Mouse (Mus musculus) embryonic fibroblast, embryonic 13.5 days (primary cell): ENCODE results near the gene Rab37. TPM values are rescaled to one million over a fixed set of nuclear protein-coding genes. Genes with fewer than 3 reads are reported as not detected.
A peak's percentile ranks its signal among the peaks of the same experiment; 100 is the strongest.

Source experiments
- H3K27ac ChIP-seq: 2 replicates; pipeline ENCODE4 v1.5.1; 2012; ENCODE audit warnings: low read length, control low read depth, inconsistent platforms; ENCODE audit not compliant: insufficient read depth
- H3K4me1 ChIP-seq: 2 replicates; pipeline ENCODE4 v1.6.1; 2011; ENCODE audit warnings: low read length; ENCODE audit not compliant: control insufficient read depth, insufficient read depth
- H3K4me3 ChIP-seq: 2 replicates; pipeline ENCODE4 v1.5.1; 2011; ENCODE audit warnings: mild to moderate bottlenecking, control low read depth, low read length; ENCODE audit not compliant: insufficient read depth
- CTCF ChIP-seq: IDR thresholded peaks from 2 replicates; pipeline ENCODE4 v1.5.1; 2011; ENCODE audit warnings: mild to moderate bottlenecking, control low read depth, low read length, moderate library complexity, borderline replicate concordance; ENCODE audit not compliant: insufficient read depth
- POLR2A ChIP-seq: IDR thresholded peaks from 2 replicates; pipeline ENCODE4 v1.6.1; 2011; ENCODE audit warnings: low read depth, mild to moderate bottlenecking, control low read depth, low read length, moderate library complexity
- polyA plus RNA-seq: library from polyadenylated mRNA; stranded (reverse); fragments of >200 nt; gene quantifications from 2 replicates; pipeline ENCODE4 v1.2.4, GENCODE M21; 2011; ENCODE audit warnings: low read depth; ENCODE audit not compliant: missing spikeins, insufficient read length

Gene Rab37
- polyA plus RNA-seq, 1 experiment = 0.32 TPM

DNA sequence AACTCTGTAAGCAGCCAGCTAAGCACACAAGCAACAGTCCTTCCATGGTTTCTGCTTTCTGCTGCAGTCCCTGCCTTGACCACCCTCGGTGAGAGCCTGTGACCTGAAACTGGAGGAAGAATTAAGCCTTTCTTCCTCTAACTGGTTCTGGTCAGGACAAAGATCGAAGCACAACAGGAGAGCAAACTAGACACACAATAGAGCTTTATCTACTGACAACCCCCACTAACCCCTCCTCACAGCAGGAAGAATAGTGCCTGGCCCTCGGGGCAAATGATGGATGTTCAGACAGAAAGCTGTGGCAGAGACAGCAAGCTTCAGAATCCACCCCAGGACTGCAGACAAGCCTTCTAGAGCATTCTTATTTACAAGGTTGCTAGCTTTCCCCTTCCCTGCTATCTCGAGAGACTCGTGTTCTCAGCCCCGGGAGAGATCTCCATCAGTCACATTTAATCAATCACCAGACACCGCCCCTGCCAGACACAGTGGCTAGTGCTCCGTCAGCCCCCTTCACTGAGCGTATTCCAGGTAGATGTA, 20.1 kb upstream of the Rab37 start:
- H3K27ac ChIP-seq = 0 out of 2 replicates have a peak overlapping the region, but pooled peaks have one; percentile 10
- TF ChIP-seq POLR2A (no peak), CTCF (no peak)
- no peak overlapping the region for H3K4me3 ChIP-seq
- no peaks in the 10 kb centered on the region for H3K4me1 ChIP-seq

DNA sequence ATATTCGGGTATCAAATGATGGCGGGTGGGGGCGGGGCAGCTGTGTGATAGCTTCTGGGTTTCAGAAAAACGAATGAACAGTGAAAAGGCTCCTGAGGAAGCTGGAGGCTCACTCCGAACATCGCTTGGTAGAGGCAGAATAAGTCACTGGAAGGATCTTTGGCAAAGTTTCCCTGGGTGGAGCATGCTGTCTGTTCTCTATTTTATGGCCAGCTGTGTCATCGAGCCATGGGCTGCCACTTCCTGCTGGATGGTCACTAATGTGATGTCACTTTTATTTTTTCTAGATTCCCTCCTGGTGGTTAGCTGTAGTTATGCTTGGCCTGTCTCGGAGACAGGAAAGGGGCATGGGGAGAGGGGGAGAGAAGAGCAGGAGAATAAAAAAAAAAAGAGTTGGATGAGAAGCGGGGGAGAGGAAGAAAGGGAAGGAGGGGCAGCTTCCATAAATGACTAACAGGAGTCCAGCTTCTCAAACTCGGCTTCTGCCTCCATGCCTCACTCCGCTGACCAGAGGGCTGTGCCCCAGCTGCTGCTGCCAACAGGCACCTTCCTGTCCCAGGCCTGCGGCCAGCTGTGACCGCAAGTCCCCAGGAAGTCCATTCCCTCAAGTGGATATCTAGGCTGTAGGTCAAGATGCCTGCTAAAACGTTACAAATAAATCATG, 19.5 kb upstream of the Rab37 start:
- no peak overlapping the region for H3K4me3 ChIP-seq
- H3K4me1 ChIP-seq = no peaks in the 10 kb centered on the region
- TF ChIP-seq CTCF = no peak
- TF ChIP-seq POLR2A = no peak
- H3K27ac ChIP-seq = peak overlapping the region; percentile 21

DNA sequence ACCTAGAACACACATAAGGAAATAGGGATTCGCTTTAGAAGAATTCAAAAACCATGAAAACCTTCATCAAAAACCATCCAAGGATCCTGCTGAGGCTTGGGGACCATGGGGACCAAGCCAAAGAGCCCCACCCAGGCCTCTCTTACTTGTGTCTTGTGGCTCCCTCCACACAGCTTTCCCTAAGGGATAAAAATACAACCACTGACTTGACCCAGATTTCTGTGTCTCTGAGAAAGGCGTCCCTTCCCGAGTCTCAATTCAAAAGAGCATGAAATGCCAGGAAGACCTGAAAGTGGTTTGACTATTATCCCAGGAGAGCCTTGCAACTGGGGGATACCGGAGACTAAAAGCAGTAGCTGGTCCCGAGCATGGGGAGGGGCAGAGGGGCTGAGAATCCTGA, 18.2 kb upstream of the Rab37 start:
- TF ChIP-seq POLR2A = no peak
- no peak for TF ChIP-seq CTCF
- Histone ChIP-seq H3K4me3 (no peak overlapping the region), H3K27ac (no peak overlapping the region), H3K4me1 (no peaks in the 10 kb centered on the region)

DNA sequence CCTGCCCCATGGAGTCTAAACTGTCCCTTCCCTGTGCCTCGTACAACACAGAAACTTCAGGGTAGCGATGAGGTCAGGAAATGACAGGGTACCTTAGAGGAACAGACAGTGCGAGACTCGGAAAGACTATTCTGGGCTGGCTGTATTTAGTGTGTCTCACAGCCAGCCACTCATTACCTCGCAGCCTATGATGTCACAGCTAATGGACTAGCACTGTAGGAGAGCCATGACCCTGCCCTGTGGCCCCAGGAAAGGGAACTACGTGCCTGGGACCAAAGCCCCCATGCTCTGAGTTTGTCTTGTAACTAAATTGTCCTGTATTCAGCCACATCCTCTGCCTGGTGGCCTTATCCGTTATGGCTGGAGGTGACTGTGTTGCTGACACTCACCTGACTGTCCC, 15.8 kb upstream of the Rab37 start:
- Histone ChIP-seq H3K4me1 (no peaks in the 10 kb centered on the region), H3K27ac (no peak overlapping the region), H3K4me3 (no peak overlapping the region)
- no peak for TF ChIP-seq CTCF
- TF ChIP-seq POLR2A = no peak

DNA sequence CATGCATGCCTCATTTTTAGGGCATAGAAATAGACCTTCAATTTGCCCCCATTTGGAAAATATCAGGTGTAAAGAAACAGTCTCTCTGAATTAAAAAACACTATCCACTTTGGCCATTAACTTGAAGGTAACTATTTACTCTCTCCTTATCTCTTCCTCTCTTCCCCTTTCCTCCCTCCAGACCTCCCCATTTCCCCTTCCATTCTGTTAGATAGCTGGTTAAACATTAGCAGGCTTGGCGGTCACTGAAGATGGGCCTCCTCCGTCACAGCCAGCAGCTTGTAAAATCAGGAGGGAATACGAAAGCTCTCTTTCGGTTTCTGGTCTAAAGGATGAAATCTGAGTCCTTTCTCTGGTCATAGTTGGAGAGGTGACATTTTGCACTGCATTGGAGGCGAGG, 15.4 kb upstream of the Rab37 start:
- Histone ChIP-seq H3K4me3 (no peak overlapping the region), H3K4me1 (no peaks in the 10 kb centered on the region), H3K27ac (no peak overlapping the region)
- no peak for TF ChIP-seq POLR2A
- no peak for TF ChIP-seq CTCF

DNA sequence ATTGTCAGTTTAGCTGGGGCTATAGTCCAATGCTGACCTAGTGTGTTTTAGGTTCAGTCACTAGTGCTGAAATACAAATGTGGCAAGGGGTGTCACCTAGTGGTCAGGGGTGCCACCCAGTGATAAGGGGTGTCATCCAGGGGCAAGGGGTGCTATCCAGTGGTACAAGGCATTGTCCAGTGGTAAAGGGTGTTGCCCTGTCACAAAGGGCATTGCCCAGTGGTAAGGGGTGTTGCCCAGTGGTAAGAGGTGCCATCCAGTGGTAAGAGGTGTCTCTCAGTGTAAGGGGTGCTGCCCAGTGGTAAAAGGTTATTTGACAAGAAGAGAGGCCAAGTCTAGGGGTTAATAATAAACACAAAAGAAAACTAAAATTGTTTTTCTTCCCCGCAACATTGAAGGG, 13.8 kb upstream of the Rab37 start:
- no peaks in the 10 kb centered on the region for H3K4me1 ChIP-seq
- TF ChIP-seq CTCF (no peak), POLR2A (no peak)
- H3K4me3 ChIP-seq = no peak overlapping the region
- no peak overlapping the region for H3K27ac ChIP-seq

DNA sequence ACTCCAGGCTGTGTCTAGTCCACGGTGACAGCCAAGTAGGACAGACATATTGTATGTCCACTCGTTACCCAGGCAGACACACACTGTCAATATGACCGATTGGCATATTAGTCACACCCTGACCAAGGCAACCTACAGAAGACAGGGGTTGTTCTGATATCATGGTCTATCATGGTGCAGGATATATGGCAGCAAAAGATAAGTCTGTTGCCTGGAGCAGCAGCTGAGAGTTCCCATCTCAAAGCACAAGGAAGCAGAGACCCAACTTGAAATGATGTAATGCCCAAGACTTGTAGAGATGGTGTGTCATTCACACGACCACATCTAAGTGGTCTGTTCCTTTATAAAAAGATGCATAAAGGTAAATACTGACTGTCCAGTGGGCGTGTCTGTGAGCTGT, 12.6 kb upstream of the Rab37 start:
- H3K4me3 ChIP-seq = no peak overlapping the region
- H3K27ac ChIP-seq = no peak overlapping the region
- TF ChIP-seq POLR2A = no peak
- no peak for TF ChIP-seq CTCF
- no peaks in the 10 kb centered on the region for H3K4me1 ChIP-seq

DNA sequence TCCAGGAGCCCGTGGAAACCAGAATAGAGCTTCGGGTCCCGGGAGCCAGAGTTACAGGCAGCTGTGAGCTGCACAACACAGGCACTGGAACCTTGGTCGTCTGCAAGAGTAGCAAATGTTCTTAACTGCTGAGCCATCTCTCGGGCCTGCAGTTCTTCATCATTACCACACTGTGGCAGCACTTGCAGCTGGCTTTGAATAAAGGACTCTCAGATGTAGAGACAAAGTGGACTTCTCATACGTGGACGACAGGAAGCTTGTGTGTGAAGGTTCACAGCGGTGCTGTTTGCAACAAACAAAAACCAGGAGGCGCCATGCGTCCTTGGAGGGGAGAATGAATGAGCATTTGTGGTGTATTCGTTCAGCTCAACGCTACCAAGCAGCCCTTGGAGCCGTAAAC, 10.3 kb upstream of the Rab37 start:
- TF ChIP-seq POLR2A = no peak
- TF ChIP-seq CTCF = peak; percentile 32; the same call in 1 of the 2 replicates
- H3K4me3 ChIP-seq = no peak overlapping the region
- H3K4me1 ChIP-seq = no peaks in the 10 kb centered on the region
- no peak overlapping the region for H3K27ac ChIP-seq

DNA sequence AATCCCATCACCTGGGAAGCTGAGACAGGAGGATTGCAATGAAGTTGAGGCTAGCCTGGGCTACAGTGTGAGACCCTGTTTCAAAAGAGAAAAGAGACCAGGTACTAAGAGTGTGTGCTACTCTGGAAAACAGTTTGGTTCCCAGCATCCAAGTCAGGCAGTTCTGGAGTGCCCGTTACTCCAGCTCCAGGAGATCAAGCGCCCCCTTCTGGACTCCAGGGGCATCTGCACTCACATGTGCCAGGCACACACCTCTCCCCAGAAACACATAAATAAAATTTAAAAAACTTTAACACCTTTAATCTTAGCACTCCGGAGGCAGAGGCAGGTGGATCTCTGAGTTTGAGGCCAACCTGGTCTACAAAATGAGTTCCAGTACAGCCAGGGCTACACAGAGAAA, 9.9 kb upstream of the Rab37 start:
- Histone ChIP-seq H3K27ac (no peak overlapping the region), H3K4me1 (no peaks in the 10 kb centered on the region), H3K4me3 (no peak overlapping the region)
- TF ChIP-seq POLR2A (no peak), CTCF (no peak)

DNA sequence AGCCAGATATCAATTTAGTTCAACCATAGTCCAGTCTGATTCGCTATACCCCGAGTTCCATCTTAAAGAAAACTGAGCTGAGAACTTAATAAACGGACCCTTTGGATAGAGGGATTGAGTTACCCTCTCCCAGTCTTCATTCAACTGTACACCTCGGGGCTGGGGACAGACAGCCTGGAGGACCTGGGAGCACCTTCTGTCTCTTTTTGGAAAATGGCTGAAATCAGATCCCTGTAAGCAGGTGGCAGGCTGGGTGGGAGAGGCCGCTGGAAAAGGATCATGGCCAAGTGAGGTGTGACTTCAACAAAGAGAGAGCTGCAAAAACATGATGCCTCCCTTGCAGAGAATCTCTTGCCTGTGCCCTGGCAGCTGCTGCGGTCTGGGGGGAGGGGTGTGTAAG, 9.0 kb upstream of the Rab37 start:
- no peaks in the 10 kb centered on the region for H3K4me1 ChIP-seq
- H3K4me3 ChIP-seq = no peak overlapping the region
- no peak overlapping the region for H3K27ac ChIP-seq
- TF ChIP-seq CTCF (no peak), POLR2A (no peak)
